10 mouse cellular contexts compared by ENCODE assay signal in the genomic region with DNA sequence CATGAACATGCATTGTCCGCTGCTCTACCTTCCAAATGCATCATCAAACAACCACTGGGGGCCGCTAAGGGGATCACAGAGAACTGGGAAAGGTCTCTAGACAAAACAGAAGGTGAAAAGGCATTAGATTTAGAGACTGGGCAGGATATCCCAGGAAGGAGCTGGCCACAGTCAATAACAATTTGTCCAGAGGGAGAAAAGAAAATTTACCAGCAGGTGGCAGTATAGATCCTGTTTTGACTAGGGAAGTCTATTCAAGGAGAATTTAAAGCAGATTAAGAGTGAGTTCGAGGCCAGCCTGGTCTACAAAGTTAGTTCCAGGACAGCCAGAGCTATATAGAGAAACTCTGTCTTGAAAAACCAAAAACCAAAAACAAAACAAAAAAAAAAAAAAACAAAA.
DNase-seq lines count a peak whose midpoint lies in the region; ATAC-seq and TF ChIP-seq lines count a peak whose summit lies in the region.
"Had no signal": no experiment of that assay in that cellular context is flagged by ENCODE, and none has a peak within 500 bp of the region (broad histone marks: within the 10 kb centered on the region; RNA-seq: fewer than 3 reads in every experiment).

No protein-coding gene starts in this region.

- TF ChIP-seq CTCF in kidney, postnatal 0 days (IDR thresholded peaks at IDR 0.05; ENCODE audit: low read depth): peak; percentile 59

- H3K27ac ChIP-seq in kidney, postnatal 0 days: no peak overlapping the region
- no peak overlapping the region for H3K27ac ChIP-seq in kidney, embryonic 14.5 days (ENCODE audit: low read depth, low read length)
- H3K27ac ChIP-seq: stomach, embryonic 15.5 days had no signal

- no peaks in the 10 kb centered on the region for H3K4me1 ChIP-seq in kidney, postnatal 0 days (replicated peaks; ENCODE audit: insufficient read depth, low read length)
- H3K4me1 ChIP-seq in kidney, embryonic 14.5 days (ENCODE audit: control insufficient read depth, insufficient read depth, low read length): no peaks in the 10 kb centered on the region
- H3K4me1 ChIP-seq: stomach, embryonic 15.5 days had no signal

- no peaks in the 10 kb centered on the region for H3K9me3 ChIP-seq in kidney, postnatal 0 days (replicated peaks; ENCODE audit: low read length)
- H3K9me3 ChIP-seq in kidney, embryonic 14.5 days (ENCODE audit: control insufficient read depth, low read length): no peaks in the 10 kb centered on the region
- H3K9me3 ChIP-seq: stomach, embryonic 15.5 days had no signal

- no peaks in the 10 kb centered on the region for H3K27me3 ChIP-seq in kidney, postnatal 0 days (ENCODE audit: insufficient read depth, low read length)
- H3K27me3 ChIP-seq in kidney, embryonic 14.5 days (ENCODE audit: control insufficient read depth, insufficient read depth, low read length): no peaks in the 10 kb centered on the region
- H3K27me3 ChIP-seq: stomach, embryonic 15.5 days had no signal

- no peak for ATAC-seq in kidney, postnatal 0 days (replicated peaks; ENCODE audit: low FRiP score, low read depth)
- no peak for ATAC-seq in kidney, embryonic 14.5 days (ENCODE audit: low FRiP score, low TSS enrichment)
- no peak for ATAC-seq in inflammation-experienced regulatory T-cells, adult 6 months

- H3K4me3 ChIP-seq in kidney, postnatal 0 days (replicated peaks; ENCODE audit: low read depth, low read length): no peak overlapping the region
- H3K4me3 ChIP-seq in kidney, embryonic 14.5 days (ENCODE audit: low read length): no peak overlapping the region
- H3K4me3 ChIP-seq: myocyte; stomach, embryonic 15.5 days had no signal

- H3K4me2 ChIP-seq in kidney, postnatal 0 days (ENCODE audit: low read length): no peak overlapping the region
- H3K4me2 ChIP-seq in kidney, embryonic 14.5 days (replicated peaks; ENCODE audit: low read depth, low read length): no peak overlapping the region
- H3K4me2 ChIP-seq: stomach, embryonic 15.5 days had no signal

- DNase-seq in adrenal gland, postnatal 14 days: peak; percentile 9
- DNase-seq in adrenal gland, postnatal 4 days (ENCODE audit: low spot score in 2 of 2): no peak
- DNase-seq in kidney, postnatal 0 days (ENCODE audit: low spot score): peak; percentile 58
- DNase-seq in 3134 (ENCODE audit: extremely low read depth, insufficient read length, low spot score): peak; percentile 25
- DNase-seq in embryo, embryonic 10.5 days (ENCODE audit: low spot score): peak; percentile 79
- no peak for DNase-seq in layer of hippocampus, adult 9-11 months

- no peaks in the 10 kb centered on the region for H3K36me3 ChIP-seq in kidney, postnatal 0 days (ENCODE audit: insufficient read depth, low read length)
- 0 out of 2 replicates have a peak, but pooled peaks cover 6% of the 10 kb centered on the region for H3K36me3 ChIP-seq in kidney, embryonic 14.5 days (ENCODE audit: control insufficient read depth, insufficient read depth, low read length)
- H3K36me3 ChIP-seq: stomach, embryonic 15.5 days had no signal

- H3K9ac ChIP-seq in kidney, postnatal 0 days (ENCODE audit: low read depth, low read length): no peak overlapping the region
- no peak overlapping the region for H3K9ac ChIP-seq in kidney, embryonic 14.5 days (ENCODE audit: low read depth, low read length)
- H3K9ac ChIP-seq: stomach, embryonic 15.5 days had no signal

- WGBS in kidney, postnatal 0 days: 58% methylated on average over 3 of the region's 3 CpGs
- WGBS in kidney, embryonic 14.5 days: 60% methylated on average over 3 of the region's 3 CpGs

Comparison
In these comparisons a context has a peak if more than half of its experiments do, and no peak if none do; other contexts are left out.
1. DNase-seq: peak in adrenal gland, postnatal 14 days (single experiment), kidney, postnatal 0 days (single experiment), 3134 (single experiment) and embryo, embryonic 10.5 days (single experiment); none in adrenal gland, postnatal 4 days (0 of 2) and layer of hippocampus, adult 9-11 months (single experiment).